Mouse (Mus musculus) kidney, adult 2 months (tissue): ENCODE data around the gene Vhl.

Source experiments
- CTCF ChIP-seq: fragments of 200-500 bp; conservative IDR thresholded peaks from 2 replicates; pipeline ENCODE4 v1.5.1; 2011; ENCODE audit warnings: low read depth, mild to moderate bottlenecking, control low read depth, low read length, moderate library complexity, mixed read lengths; ENCODE audit not compliant: insufficient read depth, insufficient read length
- POLR2A ChIP-seq: fragments of 200-500 bp; IDR thresholded peaks from one replicate; pipeline ENCODE4 v1.6.1; 2011; ENCODE audit warnings: low read depth, low read length, control low read depth

DNA sequence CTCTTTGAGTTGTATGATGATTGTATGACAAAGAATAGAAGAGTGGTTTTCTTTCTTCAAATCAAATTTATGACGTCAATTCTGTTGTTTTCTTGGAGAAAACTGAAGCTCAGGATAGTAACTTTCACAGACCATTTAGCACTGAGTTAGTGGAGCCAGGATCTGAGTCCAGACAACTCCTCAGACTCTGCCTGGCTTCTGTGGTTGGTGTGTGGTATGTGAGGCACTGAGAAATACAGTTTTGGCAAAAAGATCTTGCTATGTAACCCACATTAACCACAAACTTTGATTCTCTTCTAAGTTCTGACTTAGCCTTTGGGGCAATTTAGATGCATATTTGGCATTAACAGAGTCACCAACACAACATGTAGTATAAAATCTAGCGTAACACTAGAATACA, 31.1 kb upstream of the Vhl start:
- TF ChIP-seq POLR2A (no peak), CTCF (no peak)
